Mouse (Mus musculus): ENCODE results near the gene Basp1. TPM values are rescaled to one million over a fixed set of nuclear protein-coding genes. Genes with fewer than 3 reads are reported as not detected.

Gene Basp1
- polyA plus RNA-seq, 1 experiment from 2014 or later = 262 TPM

DNA sequence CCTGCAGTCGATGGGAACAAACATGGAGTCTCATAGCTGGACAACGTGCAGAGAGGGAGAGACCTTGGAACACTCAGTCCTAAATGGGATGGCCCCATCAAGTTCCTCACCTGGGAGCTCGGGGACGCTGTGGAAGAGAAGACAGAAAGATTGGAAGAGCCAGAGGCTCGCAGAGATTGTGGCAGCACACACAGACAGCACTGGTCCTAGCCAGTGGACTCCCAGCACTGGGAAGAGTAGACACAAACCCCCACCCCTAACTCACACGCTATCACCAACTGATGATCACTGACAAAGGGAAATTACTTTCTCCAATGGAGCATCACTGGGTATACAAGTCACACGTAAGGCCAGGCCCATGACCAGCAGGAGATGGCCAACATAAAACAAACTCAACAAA lies 15.4 kb upstream of the Basp1 start:
- H3K27ac ChIP-seq = no peak overlapping the region
- no peaks in the 10 kb centered on the region for H3K9me3 ChIP-seq (ENCODE audit: control insufficient read depth, low read length)
- DNase-seq (ENCODE audit: low spot score) (no peak), ATAC-seq (ENCODE audit: low FRiP score) (no peak)
- H3K4me1 ChIP-seq (replicated peaks; ENCODE audit: control insufficient read depth, insufficient read depth, low read length) = no peaks in the 10 kb centered on the region
- H3K27me3 ChIP-seq (ENCODE audit: control insufficient read depth, insufficient read depth, low read length) = no peaks in the 10 kb centered on the region
- H3K9ac ChIP-seq = no peak overlapping the region
- H3K4me3 ChIP-seq (replicated peaks; ENCODE audit: low read length) = no peak overlapping the region
- H3K36me3 ChIP-seq (replicated peaks; ENCODE audit: control insufficient read depth, insufficient read depth) = 0 out of 2 replicates have a peak, but pooled peaks cover 3% of the 10 kb centered on the region
- WGBS = 66% methylated on average over 7 of the region's 7 CpGs
- no peak overlapping the region for H3K4me2 ChIP-seq (replicated peaks)

DNA sequence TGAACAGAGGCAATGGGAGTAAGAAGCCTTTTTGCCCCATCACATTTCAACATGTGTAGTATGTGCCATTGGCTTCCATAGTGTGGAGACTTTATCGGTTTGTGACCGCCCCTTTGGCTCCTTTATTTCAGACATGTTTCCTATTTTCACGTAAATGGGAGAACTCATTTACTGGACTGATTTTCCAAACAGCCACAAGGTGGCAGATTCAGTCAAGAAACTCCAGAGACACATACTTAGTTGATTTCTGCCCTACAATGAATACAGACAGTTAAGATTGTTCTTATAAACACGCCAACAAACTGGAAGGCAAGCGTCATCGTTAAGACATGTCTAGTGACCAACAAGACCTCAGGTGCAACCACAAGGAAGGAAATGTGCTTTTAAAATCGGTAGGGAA lies 15.0 kb upstream of the Basp1 start:
- Histone ChIP-seq H3K9me3 (ENCODE audit: control insufficient read depth, low read length) (no peaks in the 10 kb centered on the region), H3K27ac (no peak overlapping the region), H3K36me3 (replicated peaks; ENCODE audit: control insufficient read depth, insufficient read depth) (0 out of 2 replicates have a peak, but pooled peaks cover 3% of the 10 kb centered on the region), H3K4me2 (replicated peaks) (no peak overlapping the region), H3K4me1 (replicated peaks; ENCODE audit: control insufficient read depth, insufficient read depth, low read length) (no peaks in the 10 kb centered on the region), H3K4me3 (replicated peaks; ENCODE audit: low read length) (no peak overlapping the region), H3K9ac (no peak overlapping the region), H3K27me3 (ENCODE audit: control insufficient read depth, insufficient read depth, low read length) (no peaks in the 10 kb centered on the region)
- WGBS = 50% methylated on average over 7 of the region's 7 CpGs
- DNase-seq (ENCODE audit: low spot score) = peak; percentile 73
- ATAC-seq (ENCODE audit: low FRiP score) = no peak

DNA sequence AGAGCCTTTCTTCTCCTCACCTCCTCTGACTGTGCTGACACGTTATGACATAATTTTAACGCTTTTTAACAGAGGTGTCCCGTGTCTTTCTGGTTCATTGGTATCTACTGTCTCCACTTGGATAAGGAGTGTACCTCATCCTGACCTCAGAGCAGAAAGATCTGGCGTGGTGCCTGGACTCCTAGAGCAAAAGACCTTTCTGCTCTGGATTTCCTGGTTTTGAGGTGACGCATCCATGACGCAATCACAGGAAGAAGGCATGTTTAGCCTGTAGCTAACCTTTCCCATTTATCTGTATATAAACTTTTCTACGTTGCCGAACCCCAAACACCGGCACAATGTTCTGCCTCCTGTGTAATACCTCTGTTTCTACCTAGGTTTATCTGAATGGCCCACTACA lies 6.7 kb upstream of the Basp1 start:
- Histone ChIP-seq H3K36me3 (replicated peaks; ENCODE audit: control insufficient read depth, insufficient read depth) (0 out of 2 replicates have a peak, but pooled peaks cover 3% of the 10 kb centered on the region), H3K4me1 (replicated peaks; ENCODE audit: control insufficient read depth, insufficient read depth, low read length) (peaks cover 18% of the 10 kb centered on the region; the same call in 1 of the 2 replicates), H3K27me3 (ENCODE audit: control insufficient read depth, insufficient read depth, low read length) (no peaks in the 10 kb centered on the region), H3K27ac (no peak overlapping the region), H3K9ac (no peak overlapping the region), H3K9me3 (ENCODE audit: control insufficient read depth, low read length) (0 out of 2 replicates have a peak, but pooled peaks cover 5% of the 10 kb centered on the region), H3K4me3 (replicated peaks; ENCODE audit: low read length) (no peak overlapping the region), H3K4me2 (replicated peaks) (no peak overlapping the region)
- ATAC-seq (ENCODE audit: low FRiP score) = no peak
- no peak for DNase-seq (ENCODE audit: low spot score)
- WGBS = 93% methylated on average over 9 of the region's 9 CpGs

DNA sequence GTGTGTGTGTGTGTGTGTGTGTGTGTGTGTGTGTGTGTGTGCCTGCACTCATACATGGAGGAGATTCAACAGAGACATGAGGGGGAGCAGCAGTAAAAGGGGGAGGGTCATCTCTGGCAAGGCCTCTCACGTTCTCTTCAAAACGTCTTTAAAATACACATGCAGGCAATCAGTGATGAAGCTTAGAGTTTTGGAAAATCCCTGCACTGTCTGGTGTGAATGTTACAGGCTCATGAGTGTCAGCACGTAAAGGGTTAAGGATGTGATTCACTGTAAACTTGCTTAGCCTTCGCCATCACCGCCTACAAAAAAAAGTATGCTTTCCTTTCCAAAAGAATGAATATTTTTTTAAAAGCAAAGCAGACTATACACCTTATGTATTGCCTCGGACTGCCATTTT lies 2.8 kb upstream of the Basp1 start:
- DNase-seq (ENCODE audit: low spot score) (peak; percentile 51), ATAC-seq (ENCODE audit: low FRiP score) (no peak)
- Histone ChIP-seq H3K27me3 (ENCODE audit: control insufficient read depth, insufficient read depth, low read length) (no peaks in the 10 kb centered on the region), H3K9me3 (ENCODE audit: control insufficient read depth, low read length) (0 out of 2 replicates have a peak, but pooled peaks cover 2% of the 10 kb centered on the region), H3K36me3 (replicated peaks; ENCODE audit: control insufficient read depth, insufficient read depth) (no peaks in the 10 kb centered on the region), H3K9ac (peak overlapping the region; percentile 100), H3K4me3 (replicated peaks; ENCODE audit: low read length) (peak overlapping the region; percentile 100), H3K4me1 (replicated peaks; ENCODE audit: control insufficient read depth, insufficient read depth, low read length) (peaks cover 18% of the 10 kb centered on the region; the same call in 1 of the 2 replicates), H3K27ac (peak overlapping the region; percentile 100), H3K4me2 (replicated peaks) (peak overlapping the region; percentile 70)
- 23% methylated on average over 6 of the region's 6 CpGs for WGBS

- Histone ChIP-seq H3K9me3 (ENCODE audit: control insufficient read depth, low read length) (no peaks in the 10 kb centered on the region), H3K27me3 (ENCODE audit: control insufficient read depth, insufficient read depth, low read length) (no peaks in the 10 kb centered on the region), H3K4me3 (replicated peaks; ENCODE audit: low read length) (peak overlapping the region; percentile 100), H3K27ac (peak overlapping the region; percentile 100), H3K4me1 (replicated peaks; ENCODE audit: control insufficient read depth, insufficient read depth, low read length) (peaks cover 18% of the 10 kb centered on the region; the same call in 1 of the 2 replicates), H3K36me3 (replicated peaks; ENCODE audit: control insufficient read depth, insufficient read depth) (no peaks in the 10 kb centered on the region), H3K4me2 (replicated peaks) (peak overlapping the region; percentile 70), H3K9ac (peak overlapping the region; percentile 100)
- 32% methylated on average over 4 of the region's 4 CpGs for WGBS
- no peak for ATAC-seq (ENCODE audit: low FRiP score)
- peak; percentile 87 for DNase-seq (ENCODE audit: low spot score)
Measured at GRCm38 (mm10) chr15:25415958-25416357, 2.4 kb upstream of the Basp1 start.

DNA sequence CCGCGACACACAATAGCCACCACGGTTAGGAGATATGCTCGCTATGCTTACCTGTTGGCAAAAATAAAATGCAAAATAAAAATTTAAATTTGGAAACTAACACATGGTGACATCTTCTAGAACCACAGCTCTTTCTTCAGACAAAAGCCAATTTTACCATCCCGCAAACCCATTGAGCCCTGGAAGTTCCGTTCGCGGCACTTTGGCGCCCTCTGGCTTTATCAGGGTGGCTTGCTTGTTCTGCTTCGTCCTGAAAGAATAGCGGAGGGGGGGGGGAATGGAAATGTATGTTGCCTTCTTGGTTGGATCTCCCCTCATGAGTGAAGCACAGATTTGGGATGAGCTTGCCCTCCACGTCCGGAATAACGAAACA lies 1.2 kb upstream of the Basp1 start:
- Histone ChIP-seq H3K4me2 (replicated peaks) (peak overlapping the region; percentile 70), H3K9ac (peak overlapping the region; percentile 100), H3K27me3 (ENCODE audit: control insufficient read depth, insufficient read depth, low read length) (no peaks in the 10 kb centered on the region), H3K27ac (peak overlapping the region; percentile 100), H3K9me3 (ENCODE audit: control insufficient read depth, low read length) (no peaks in the 10 kb centered on the region), H3K4me3 (replicated peaks; ENCODE audit: low read length) (peak overlapping the region; percentile 100), H3K36me3 (replicated peaks; ENCODE audit: control insufficient read depth, insufficient read depth) (peaks cover 3% of the 10 kb centered on the region; the same call in 1 of the 2 replicates), H3K4me1 (replicated peaks; ENCODE audit: control insufficient read depth, insufficient read depth, low read length) (peaks cover 27% of the 10 kb centered on the region)
- DNase-seq (ENCODE audit: low spot score) (peak; percentile 97), ATAC-seq (ENCODE audit: low FRiP score) (peak; percentile 35)
- WGBS = 0% methylated on average over 14 of the region's 14 CpGs

DNA sequence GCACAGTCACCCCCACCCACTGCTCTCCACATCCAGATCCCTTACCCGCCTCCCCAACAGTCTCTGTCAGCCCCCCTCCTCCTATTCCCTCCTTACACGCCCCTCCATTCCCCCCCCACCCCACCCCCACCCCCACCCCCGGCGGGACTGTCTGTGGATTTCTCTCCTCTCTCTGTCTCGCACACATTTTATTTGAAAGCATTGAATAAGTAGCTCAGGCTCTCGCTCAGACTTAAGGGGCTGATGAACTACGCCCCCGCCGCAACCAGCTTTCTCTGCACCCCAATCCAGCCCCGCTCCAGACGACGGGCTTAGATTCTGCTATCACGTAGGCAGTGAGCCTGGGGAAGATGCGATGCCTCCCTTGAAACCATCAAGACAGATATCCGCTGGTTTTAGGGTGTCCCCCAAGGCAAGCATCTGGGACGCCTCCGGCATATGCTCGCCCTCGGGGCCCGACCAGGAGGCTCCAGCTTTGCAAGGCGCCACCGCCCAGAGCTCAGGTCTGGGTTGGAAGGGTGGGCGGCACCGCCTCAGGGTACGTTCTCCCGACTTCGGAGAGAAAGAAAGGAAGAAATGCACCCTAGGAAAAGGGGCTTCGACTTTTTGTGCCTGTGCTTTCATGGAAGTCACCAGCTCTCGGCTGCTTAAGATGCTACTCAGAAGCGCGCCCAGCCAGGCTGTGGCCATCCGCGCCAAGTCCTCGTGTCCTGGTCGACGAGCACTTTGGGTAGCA lies 615 bp upstream of the Basp1 start:
- H3K27me3 ChIP-seq (ENCODE audit: control insufficient read depth, insufficient read depth, low read length) = no peaks in the 10 kb centered on the region
- H3K27ac ChIP-seq = peak overlapping the region; percentile 100
- peak overlapping the region; percentile 70 for H3K4me2 ChIP-seq (replicated peaks)
- peak overlapping the region; percentile 100 for H3K4me3 ChIP-seq (replicated peaks; ENCODE audit: low read length)
- ATAC-seq (ENCODE audit: low FRiP score) (peak; percentile 57), DNase-seq (ENCODE audit: low spot score) (peak; percentile 71)
- H3K4me1 ChIP-seq (replicated peaks; ENCODE audit: control insufficient read depth, insufficient read depth, low read length) = peaks cover 33% of the 10 kb centered on the region
- under 1% methylated on average over 35 of the region's 36 CpGs for WGBS
- peaks cover 7% of the 10 kb centered on the region; the same call in 1 of the 2 replicates for H3K36me3 ChIP-seq (replicated peaks; ENCODE audit: control insufficient read depth, insufficient read depth)
- peak overlapping the region; percentile 100 for H3K9ac ChIP-seq
- H3K9me3 ChIP-seq (ENCODE audit: control insufficient read depth, low read length) = no peaks in the 10 kb centered on the region

DNA sequence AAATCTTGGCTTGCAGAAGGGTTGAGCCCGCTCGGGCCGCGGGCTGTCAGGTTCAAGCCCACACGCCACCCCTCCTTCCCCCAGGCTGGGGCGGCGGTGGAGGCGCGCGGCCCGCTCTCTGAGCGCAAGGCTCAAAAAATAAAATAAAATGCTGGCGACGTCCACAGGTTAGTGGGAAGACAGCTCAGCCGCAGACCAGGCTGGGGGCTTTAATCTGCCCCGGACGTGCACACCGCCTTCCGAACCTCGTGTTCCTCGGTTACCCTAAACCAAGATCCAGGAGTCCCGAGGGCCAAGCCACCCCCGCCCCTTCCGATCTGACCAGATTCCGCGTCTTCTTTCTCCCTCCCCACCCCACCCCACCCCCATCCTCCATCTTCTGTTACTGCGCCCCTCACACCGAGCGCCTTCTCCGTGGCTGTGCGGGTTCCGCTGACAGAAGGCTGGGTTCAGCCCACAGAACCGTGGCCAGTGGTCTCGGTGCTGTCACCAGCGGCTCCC lies 753 bp downstream of the Basp1 start:
- ATAC-seq (ENCODE audit: low FRiP score) (peak; percentile 22), DNase-seq (ENCODE audit: low spot score) (peak; percentile 63)
- Histone ChIP-seq H3K9me3 (ENCODE audit: control insufficient read depth, low read length) (no peaks in the 10 kb centered on the region), H3K4me3 (replicated peaks; ENCODE audit: low read length) (peak overlapping the region; percentile 100), H3K27me3 (ENCODE audit: control insufficient read depth, insufficient read depth, low read length) (no peaks in the 10 kb centered on the region), H3K36me3 (replicated peaks; ENCODE audit: control insufficient read depth, insufficient read depth) (peaks cover 9% of the 10 kb centered on the region; the same call in 1 of the 2 replicates), H3K4me2 (replicated peaks) (peak overlapping the region; percentile 70), H3K9ac (peak overlapping the region; percentile 100), H3K4me1 (replicated peaks; ENCODE audit: control insufficient read depth, insufficient read depth, low read length) (peaks cover 40% of the 10 kb centered on the region), H3K27ac (peak overlapping the region; percentile 100)
- WGBS = under 1% methylated on average over 35 of the region's 35 CpGs

GRCm38 (mm10) chr15:25412171-25412641 lies 1.4 kb downstream of the Basp1 start:
- Histone ChIP-seq H3K36me3 (replicated peaks; ENCODE audit: control insufficient read depth, insufficient read depth) (peaks cover 9% of the 10 kb centered on the region; the same call in 1 of the 2 replicates), H3K4me1 (replicated peaks; ENCODE audit: control insufficient read depth, insufficient read depth, low read length) (peaks cover 41% of the 10 kb centered on the region), H3K27ac (peak overlapping the region; percentile 100), H3K9ac (peak overlapping the region; percentile 100), H3K4me2 (replicated peaks) (peak overlapping the region; percentile 70), H3K27me3 (ENCODE audit: control insufficient read depth, insufficient read depth, low read length) (no peaks in the 10 kb centered on the region), H3K4me3 (replicated peaks; ENCODE audit: low read length) (peak overlapping the region; percentile 100), H3K9me3 (ENCODE audit: control insufficient read depth, low read length) (no peaks in the 10 kb centered on the region)
- DNase-seq (ENCODE audit: low spot score) (peak; percentile 88), ATAC-seq (ENCODE audit: low FRiP score) (peak; percentile 73)
- under 1% methylated on average over 25 of the region's 25 CpGs for WGBS
